Mouse (Mus musculus) adrenal gland, adult 10 weeks (tissue): Measurements from ENCODE around the gene Taf6l. TPM values are rescaled to one million over a fixed set of nuclear protein-coding genes. Genes with fewer than 3 reads are reported as not detected.

ENCODE experiments used
- polyA plus RNA-seq: library from polyadenylated mRNA; stranded (reverse); fragments of 350-450 nt; fragmentation: Illumina TruSeq; extraction: RNeasy Lipid Tissue Mini Kit (QIAGEN cat#74804); gene quantifications from one replicate; pipeline ENCODE4 v1.2.3, GENCODE M21; 2014; ENCODE audit warnings: low read depth, low replicate concordance

Gene Taf6l
- 1.4 TPM for polyA plus RNA-seq

DNA sequence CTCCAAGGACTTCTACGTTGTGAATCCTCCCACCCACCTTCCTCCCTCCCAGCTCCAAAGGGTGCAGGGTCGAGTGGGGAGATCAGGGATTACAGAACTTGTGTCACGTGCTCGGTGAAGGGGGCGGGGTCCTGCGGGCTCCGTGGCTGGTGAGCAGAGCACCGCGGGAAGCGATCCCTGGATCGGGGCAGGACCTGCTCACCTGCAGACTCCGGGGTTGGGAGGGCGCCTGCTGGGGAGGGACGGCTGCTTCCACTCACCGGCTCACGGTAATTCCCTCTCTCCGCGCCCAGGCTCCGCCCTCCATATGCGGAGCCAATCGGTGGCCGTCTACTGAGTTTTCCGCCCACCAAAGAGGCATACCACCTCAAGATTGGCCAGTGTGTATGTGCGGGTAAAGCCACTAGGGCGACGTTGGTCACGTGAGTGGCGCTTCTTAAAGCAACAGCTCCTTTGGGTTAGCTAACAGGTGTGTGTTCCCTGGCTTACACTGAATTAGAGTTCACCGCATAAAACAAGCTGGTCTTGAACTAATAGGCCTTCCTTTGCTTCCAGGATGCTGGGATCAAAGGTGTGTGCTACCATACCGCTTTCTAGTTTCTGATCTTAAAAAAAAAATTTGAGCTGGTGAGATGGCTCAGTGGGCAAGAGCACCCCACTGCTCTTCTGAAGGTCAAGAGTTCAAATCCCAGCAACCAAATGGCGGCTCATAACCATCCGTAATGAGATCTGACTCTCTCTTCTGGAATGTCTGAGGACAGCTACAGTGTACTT lies at the start of gene Taf6l:
Taf6l (minus strand) TSS at position 410 of the 774 bp plus-strand sequence.

DNA sequence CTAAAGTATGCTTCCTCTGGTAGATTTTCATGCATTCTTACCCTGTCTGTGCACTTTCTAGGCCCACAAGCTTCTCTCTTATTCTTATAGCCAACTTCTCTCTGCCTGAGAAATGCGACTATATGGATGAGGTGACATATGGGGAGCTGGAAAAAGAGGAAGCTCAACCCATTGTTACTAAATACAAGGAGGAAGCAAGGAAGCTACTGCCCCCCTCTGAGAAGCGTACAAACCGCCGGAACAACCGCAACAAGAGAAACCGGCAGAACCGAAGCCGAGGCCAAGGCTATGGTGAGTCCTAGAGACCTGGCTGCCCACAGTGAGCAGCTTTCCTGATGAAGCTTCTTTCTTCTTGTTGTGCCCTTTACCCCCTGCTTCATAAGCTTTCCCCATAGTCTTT lies 43.4 kb upstream of the Taf6l start, which contains the start of gene AC129217.1:
AC129217.1 (plus strand) TSS at position 114 of the 400 bp plus-strand sequence.

DNA sequence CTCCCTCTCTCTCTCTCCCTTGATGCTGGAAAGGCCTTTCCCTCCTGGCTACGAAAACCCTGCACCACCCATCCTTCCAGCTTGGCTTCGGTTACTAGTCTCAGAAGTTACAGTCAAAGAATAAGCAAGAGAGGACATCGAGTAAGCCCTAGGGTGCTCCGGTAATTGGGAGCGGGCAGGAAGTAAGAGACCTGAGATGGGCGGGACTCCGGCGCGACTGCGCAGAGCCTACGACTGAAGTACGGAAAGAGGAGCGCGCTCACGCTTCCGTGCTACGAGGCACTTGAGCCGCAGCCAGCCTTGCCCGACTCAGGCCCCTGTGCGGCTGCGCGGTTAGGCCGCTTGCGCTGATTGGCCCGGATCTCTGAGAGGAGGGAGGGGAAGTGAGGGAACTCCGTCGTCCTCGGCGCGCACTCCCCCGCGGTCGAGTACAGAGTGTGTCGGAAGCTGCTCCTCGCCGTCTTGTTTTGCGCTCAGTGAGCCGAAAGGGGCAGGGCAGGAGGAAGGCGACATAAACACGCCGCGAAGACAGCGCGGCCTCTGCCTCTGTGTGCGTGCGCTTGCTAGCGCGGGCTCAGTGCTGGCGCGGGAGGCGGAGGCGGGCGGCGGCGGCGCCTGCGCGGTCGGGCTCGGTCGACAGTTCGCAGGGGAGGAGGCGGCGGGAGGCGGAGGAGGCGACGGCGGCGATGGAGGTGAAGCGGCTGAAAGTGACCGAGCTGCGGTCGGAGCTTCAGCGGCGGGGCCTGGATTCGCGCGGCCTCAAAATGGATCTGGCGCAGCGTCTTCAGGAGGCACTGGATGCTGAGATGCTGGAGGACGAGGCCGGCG lies 33.6 kb upstream of the Taf6l start, which contains the start of gene Hnrnpul2:
Hnrnpul2 (plus strand) TSS at position 415 of the 828 bp plus-strand sequence.

DNA sequence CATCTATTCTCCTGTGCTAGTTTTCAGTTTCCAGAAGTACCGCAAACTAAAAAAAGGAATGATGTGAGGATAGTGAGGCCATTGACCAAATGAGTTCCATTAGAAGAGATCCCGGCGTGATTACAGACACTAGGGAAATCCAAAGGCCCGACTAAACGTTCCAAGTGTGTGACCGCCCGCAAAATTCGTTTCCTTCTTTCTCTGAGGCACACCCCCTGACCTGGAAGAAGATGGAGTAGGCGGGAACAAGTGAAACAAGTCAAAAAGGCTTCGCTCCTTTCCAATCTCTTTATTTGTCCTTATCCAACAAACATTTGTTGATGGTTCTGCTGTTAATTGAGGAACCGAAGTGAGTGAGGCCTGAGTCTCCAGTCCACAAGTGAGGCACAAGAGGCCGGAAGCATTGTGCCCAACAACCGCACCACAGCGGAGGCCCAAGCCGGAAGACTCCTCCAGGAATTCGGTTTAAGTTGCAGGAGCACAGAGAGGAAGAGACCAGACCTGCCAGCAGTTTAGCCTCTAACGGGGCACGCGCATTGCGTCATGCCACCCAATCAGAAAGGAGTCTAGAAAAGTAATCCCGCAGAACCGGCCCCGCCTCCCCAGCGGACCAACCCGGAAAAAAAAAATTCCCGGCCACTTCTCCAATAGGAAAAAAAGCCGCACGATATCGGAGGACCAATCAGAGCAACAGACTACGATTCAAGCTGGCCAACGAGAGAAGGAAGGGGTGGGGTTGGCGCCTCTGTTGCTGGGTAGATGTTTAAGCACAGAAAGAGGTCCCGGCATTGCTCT lies 32.8 kb upstream of the Taf6l start, which contains the start of gene Ttc9c:
Ttc9c (minus strand) TSS at position 533 of the 795 bp plus-strand sequence.

DNA sequence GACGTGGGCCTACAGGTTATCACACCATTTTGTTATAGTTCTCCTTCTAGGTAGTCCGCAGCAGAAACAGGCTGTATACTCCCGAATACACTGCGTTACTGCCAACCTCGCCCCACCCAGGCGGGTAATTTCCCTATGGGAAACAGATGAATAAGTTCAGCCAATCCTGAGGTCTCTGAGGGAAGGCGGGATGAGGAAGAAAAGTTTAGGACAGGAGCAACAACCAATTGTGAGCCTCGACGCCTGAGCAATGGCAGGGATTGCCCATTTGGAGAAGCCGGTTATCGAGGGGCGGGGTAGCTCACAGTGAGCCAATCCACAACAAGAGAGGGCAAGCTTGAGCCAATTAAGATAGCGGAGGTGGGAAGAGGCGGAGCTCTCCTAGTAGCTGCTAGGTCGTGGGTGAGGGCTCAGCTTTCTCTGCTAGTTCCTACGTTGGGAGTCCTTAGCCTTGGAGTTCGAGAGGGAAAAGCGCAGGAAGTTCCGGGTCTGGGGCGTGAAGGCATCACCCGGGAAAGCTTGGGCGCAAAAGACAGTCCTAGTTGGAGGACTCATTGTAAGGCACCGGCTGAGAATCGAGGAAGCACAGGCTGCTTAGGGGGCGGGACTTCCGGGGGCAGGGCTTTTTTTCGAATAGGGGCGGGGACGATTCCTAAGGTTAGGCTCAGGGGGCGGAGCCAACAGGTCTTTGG lies 16.1 kb upstream of the Taf6l start, which contains the start of gene Zbtb3:
Zbtb3 (plus strand) TSS at position 426 of the 692 bp plus-strand sequence.

DNA sequence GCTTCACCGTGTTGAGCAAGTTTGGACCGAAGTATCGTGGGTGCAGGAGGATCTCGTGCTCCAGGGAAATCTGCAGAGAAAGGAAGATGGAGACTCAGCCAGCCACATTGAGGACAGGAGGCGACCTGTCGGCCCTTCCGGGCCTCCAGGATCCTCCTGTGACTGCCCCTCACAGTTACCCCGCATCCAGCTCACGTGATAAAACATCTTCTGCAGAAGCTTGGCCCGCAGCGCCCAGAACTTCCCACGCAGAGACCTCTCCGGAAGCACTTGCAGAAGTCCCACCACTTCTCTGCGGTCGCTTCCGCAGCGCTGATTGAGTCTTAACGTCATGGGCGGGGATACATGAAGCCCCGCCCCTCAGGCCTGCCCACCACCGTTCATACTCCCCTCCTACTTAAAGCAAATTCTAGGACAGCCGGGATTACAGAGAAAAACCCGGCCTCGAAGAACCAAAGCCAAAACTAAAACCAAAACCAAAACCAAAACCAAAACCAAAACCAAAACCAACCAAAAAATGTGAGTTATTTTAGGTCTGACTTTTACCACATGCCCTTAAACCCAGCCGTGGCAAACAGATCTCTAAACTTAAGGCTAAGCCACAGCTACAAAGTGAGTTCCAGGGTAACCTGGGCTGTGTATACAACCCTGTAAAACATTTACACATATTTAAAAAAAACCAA lies 12.2 kb upstream of the Taf6l start, which contains the start of gene Polr2g:
Polr2g (minus strand) TSS at position 314 of the 683 bp plus-strand sequence.

DNA sequence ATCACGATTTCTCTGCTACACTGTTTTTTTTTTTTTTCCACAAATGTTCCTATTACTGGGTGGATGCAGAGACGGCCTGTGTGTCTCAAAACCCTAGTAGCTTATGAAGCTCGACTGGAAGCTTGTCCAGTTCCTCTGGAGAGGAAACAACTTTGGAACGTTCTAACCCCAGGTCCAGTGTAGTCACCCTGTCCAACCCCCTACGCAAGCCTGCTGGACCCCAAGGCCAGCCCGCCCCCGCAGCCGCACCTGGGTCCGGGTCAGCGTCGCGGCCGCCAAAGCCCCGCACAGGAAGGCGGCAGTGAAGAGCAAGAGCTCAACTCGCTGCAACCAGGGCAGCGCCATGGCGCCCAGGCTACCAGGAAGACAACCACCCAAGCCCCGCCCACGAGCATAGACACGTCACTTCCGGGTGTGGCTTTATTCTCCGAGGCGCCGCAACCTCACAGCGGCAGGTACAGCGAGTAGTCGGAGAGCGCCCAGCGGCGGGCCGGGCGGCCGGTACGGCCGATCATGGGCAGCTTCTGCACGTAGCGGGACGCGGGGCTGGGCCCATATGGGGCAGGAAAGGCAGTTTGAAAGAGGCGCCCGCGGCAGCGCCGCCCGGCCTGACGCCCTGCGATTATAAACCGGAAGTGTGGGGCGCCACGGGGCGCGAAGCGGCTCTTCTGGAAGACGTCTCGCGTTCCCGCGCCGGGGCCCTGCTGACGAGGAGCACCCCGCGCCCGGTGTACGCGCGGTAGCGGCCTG lies 12.0 kb downstream of the Taf6l start, which contains the start of gene Tmem179b:
Tmem179b (minus strand) TSS at position 382 of the 750 bp plus-strand sequence.

DNA sequence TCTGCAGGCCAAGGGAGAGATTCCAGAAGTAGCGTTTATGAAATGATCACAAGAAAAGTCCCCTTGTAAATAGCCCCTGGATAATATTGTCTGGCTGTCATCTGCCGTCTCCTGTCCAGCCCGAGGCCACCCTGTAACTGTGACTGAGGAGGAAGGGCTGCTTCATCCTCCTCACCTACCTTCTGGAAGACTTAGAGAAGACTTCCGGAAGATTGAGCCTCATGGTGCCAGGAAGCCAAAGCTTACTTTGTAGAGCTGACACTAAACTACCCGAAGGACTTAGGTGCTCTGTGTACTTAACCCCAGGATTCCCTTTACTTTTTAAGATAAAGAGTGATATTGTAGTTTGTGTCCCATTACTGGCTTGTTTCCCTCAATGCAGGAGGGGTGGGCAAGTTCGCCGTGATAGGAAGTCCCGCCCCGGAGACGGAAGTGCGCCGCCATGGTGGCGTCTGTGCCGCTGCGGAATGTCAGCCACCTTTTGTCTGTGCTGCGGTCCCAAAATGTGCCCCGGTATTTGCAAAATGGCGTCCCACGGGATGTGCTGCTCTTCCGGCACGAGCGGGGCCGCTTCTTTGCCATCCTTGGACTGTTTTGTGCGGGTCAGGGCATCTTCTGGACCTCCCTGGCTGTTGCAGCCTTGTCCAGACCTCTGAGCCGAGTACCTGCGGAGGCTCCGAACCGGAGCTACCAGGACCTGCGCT lies 15.5 kb downstream of the Taf6l start, which contains the start of gene Tmem223:
Tmem223 (plus strand) TSS at position 430 of the 704 bp plus-strand sequence.

DNA sequence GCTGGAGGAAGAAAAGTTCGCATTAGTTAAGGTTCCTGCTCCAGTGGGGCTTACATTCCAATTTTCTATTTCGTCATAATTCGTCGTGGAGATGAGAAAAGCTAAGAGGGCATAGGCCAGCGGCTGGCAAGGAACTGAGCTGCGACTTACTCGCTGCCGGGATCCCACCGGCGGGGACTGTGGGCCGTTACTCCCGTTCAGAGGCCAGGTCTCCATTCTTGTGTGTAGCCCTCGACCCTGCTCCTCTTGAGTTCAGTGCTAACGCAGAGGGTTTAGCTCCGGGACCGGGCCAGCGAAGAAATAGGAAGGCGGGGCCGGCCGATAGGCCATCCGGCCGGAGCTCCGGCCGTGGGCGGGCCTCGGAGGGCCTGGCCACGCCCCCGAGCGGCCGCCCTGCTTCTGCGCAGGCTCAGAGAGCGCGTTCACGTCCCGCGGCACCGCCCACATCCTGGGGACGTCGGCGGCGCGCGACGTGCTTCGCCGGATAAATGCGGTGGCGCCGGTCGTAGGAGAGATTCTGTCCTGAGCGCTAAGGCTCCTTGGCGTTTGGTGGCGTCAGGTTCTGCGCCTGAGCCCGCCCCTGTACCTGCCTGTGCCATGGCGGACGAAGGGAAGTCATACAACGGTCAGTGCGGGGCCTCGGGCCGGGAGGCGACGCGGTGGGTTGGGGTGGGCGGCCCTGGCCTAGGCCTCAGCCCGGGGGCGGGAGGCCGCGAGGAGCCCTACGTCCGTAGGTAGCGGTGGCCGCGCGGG lies 29.4 kb downstream of the Taf6l start, which contains the start of gene Nxf1:
Nxf1 (plus strand) TSS at position 439 of the 753 bp plus-strand sequence.

DNA sequence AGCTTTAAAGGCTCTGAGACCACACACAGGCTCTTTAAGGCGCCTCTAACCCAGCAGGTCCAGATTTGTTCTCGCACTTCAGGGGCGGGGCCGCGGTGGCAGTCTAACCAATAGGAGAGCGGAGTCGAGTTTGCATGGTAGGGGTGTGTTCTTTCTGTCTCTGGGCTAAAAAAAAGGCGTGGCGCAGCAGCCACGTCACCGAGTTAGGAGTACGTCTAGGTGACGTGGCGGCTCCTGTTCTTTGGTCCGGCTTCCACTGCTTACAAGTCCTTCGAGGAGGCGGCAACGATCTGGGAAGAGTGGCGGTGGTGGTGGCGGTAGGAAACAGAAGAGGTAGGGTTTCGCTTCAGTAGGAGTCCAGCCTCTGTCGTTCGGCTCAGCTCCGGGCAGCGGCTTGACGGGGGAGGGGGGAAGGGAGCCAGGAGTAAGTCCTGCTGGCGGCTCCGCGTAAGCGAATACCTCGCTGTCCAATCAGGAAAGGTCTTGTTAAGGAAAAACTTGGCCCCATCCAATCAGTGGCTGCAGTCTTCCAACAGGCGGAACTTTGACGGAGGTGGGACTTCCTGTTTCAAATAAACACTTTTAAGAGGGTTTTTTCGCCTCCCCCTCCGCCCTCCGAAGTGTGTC lies 44.9 kb downstream of the Taf6l start, which contains the start of gene Stx5a:
Stx5a (plus strand) TSS at position 171 of the 627 bp plus-strand sequence.

DNA sequence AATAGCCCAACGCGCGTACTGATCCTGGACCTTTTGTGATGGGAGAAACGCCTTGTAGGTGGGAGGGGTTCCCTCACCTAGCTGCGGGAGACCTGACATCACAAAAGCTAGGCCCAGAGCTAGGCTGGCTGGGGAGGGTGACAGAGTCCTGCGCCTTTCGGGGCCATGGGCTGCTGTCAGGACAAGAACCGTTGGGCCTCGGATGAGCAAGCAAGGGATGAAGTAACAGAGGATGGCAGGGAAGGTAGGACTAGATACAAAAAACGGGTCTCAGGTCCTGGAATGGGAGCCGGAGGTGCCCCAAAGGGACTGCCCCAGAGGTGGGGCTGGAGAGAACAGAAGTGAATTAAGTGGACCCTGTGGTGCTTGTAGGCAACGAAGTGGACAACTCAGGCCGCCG lies 45.6 kb downstream of the Taf6l start, which contains the start of gene 1700092M07Rik:
1700092M07Rik (plus strand) TSS at position 116 of the 400 bp plus-strand sequence.

DNA sequence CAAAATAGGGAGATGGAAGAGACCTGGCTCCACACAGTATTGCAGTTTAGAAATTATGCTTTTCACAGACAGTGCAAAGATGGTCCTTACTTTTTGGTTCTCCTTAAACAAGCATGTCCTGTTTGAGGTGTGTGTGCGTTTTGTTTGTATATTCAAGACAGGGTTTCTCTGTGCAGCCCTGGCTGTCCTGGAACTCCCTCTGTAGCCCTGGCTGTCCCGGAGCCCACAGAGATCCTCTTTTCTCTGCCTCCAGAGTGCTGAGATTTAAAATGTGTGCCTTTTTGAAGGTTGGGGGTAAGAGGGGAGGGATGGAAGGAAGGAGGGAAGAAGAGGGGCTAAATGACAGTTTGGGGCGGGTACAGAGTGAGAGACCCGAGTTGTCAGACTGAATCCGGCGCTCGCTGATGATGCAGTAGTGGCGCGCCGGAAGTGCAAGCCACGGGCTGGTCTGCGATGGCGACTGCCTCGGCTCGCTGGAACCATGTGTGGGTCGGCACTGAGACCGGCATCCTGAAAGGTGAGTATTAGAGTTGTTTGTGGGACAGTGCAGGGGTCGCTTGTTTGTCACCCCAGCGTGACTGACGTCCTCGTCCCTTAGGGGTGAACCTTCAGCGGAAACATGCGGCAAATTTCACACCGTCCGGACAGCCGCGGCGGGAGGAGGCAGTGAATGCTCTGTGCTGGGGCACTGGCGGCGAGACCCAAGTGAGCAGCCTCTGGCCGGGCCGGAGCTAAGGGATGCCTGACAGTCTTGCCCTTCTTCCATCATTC lies 50.6 kb downstream of the Taf6l start, which contains the start of gene Wdr74:
Wdr74 (plus strand) TSS at position 439 of the 771 bp plus-strand sequence.

